Mouse (Mus musculus) ES-E14 (cell line): ENCODE results near the gene Myl9.
"Not testable (repeated sequence)": the region's sequence is repeated elsewhere in the genome, so short reads cannot be mapped to it uniquely, and the experiment has no call there.

Source experiments
- CHD2 ChIP-seq: IDR thresholded peaks from 2 replicates; pipeline ENCODE4 v1.6.1; 2014; ENCODE audit warnings: mild to moderate bottlenecking, low read depth, low read length, inconsistent platforms
- HCFC1 ChIP-seq: IDR thresholded peaks from 2 replicates; pipeline ENCODE4 v1.6.1; 2012; ENCODE audit warnings: low read length, inconsistent platforms, borderline replicate concordance; ENCODE audit not compliant: insufficient read depth
- MAFK ChIP-seq: IDR thresholded peaks from 2 replicates; pipeline ENCODE4 v1.6.1; 2014; ENCODE audit warnings: mild to moderate bottlenecking, low read depth, low read length, inconsistent platforms; ENCODE audit not compliant: insufficient read depth
- ZC3H11A ChIP-seq: IDR thresholded peaks from 2 replicates; pipeline ENCODE4 v1.6.1; 2012; ENCODE audit warnings: low read depth, mild to moderate bottlenecking, inconsistent platforms, low read length, borderline replicate concordance
- ZNF384 ChIP-seq: IDR thresholded peaks from 2 replicates; pipeline ENCODE4 v1.6.1; 2012; ENCODE audit warnings: low read depth, low read length, inconsistent platforms

DNA sequence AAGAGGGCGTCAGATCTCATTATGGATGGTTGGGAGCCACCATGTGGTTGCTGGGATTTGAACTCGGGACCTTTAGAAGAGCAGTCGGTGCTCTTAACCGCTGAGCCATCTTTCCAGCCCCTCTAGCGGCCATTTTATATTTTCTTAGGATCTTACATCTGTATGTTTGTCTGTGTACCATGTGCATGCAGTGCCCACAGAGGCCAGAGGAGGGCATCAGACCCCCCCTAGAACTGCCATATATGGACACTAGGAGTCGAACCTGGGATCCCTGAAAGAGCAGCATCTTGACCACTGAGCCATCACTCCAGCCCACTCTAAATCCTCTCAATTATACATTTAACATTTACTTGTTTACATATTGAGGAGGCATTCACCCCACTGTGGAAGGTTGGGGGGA lies 49.9 kb downstream of the Myl9 start:
- TF ChIP-seq MAFK, ZNF384, CHD2, ZC3H11A, HCFC1: not testable (repeated sequence)
